Mouse (Mus musculus): ENCODE data around the gene Cdca3. TPM values are rescaled to one million over a fixed set of nuclear protein-coding genes. Genes with fewer than 3 reads are reported as not detected.

The Cdca3 gene
- polyA plus RNA-seq, 1 experiment from 2014 or later: 171 TPM

GRCm38 (mm10) chr6:124856916-124857839, 27.8 kb downstream of the Cdca3 start, which contains the start of gene P3h3:
Gene P3h3, minus strand, starts transcription at chr6:124857752.
- WGBS (ENCODE audit: insufficient replicate concordance): under 1% methylated on average over 86 of the region's 86 CpGs
- Histone ChIP-seq H3K27me3 (ENCODE audit: control insufficient read depth, insufficient read depth, low read depth, low read length) (peaks cover 62% of the 10 kb centered on the region), H3K4me2 (ENCODE audit: low read depth, low read length) (peak within 1 kb of the TSS; percentile 68), H3K9ac (ENCODE audit: low read depth, low read length) (peak within 1 kb of the TSS; percentile 47; the same call in 1 of the 2 replicates), H3K4me3 (ENCODE audit: low read depth, low read length) (peak within 1 kb of the TSS; percentile 59), H3K27ac (ENCODE audit: low read length) (no peak within 1 kb of the TSS), H3K36me3 (ENCODE audit: control insufficient read depth, insufficient read depth) (no peaks in the 10 kb centered on the region), H3K9me3 (replicated peaks; ENCODE audit: control insufficient read depth, low read length) (no peaks in the 10 kb centered on the region), H3K4me1 (ENCODE audit: control insufficient read depth, low read depth, low read length) (peaks cover 2% of the 10 kb centered on the region)
- ATAC-seq (ENCODE audit: low read depth): peak; percentile 45; the same call in 1 of the 2 replicates

GRCm38 (mm10) chr6:124857840-124858530, 28.6 kb downstream of the Cdca3 start:
- no peak for ATAC-seq (ENCODE audit: low read depth)
- Histone ChIP-seq H3K36me3 (ENCODE audit: control insufficient read depth, insufficient read depth) (no peaks in the 10 kb centered on the region), H3K27me3 (ENCODE audit: control insufficient read depth, insufficient read depth, low read depth, low read length) (peaks cover 70% of the 10 kb centered on the region), H3K9me3 (replicated peaks; ENCODE audit: control insufficient read depth, low read length) (no peaks in the 10 kb centered on the region), H3K4me1 (ENCODE audit: control insufficient read depth, low read depth, low read length) (peaks cover 2% of the 10 kb centered on the region), H3K4me2 (ENCODE audit: low read depth, low read length) (peak overlapping the region; percentile 68; the same call in 1 of the 2 replicates), H3K4me3 (ENCODE audit: low read depth, low read length) (peak overlapping the region; percentile 59; the same call in 1 of the 2 replicates), H3K9ac (ENCODE audit: low read depth, low read length) (no peak overlapping the region), H3K27ac (ENCODE audit: low read length) (no peak overlapping the region)
- 28% methylated on average over 26 of the region's 26 CpGs for WGBS (ENCODE audit: insufficient replicate concordance)

- no peak overlapping the region for H3K9ac ChIP-seq (ENCODE audit: low read depth, low read length)
- no peaks in the 10 kb centered on the region for H3K9me3 ChIP-seq (replicated peaks; ENCODE audit: control insufficient read depth, low read length)
- H3K4me2 ChIP-seq (ENCODE audit: low read depth, low read length): no peak overlapping the region
- H3K4me1 ChIP-seq (ENCODE audit: control insufficient read depth, low read depth, low read length): peaks cover 6% of the 10 kb centered on the region
- no peak for ATAC-seq (ENCODE audit: low read depth)
- H3K36me3 ChIP-seq (ENCODE audit: control insufficient read depth, insufficient read depth): no peaks in the 10 kb centered on the region
- 61% methylated on average over 28 of the region's 28 CpGs for WGBS (ENCODE audit: insufficient replicate concordance)
- no peak overlapping the region for H3K4me3 ChIP-seq (ENCODE audit: low read depth, low read length)
- H3K27ac ChIP-seq (ENCODE audit: low read length): no peak overlapping the region
- peaks cover 78% of the 10 kb centered on the region for H3K27me3 ChIP-seq (ENCODE audit: control insufficient read depth, insufficient read depth, low read depth, low read length)
Observed at GRCm38 (mm10) chr6:124858561-124859318, 29.4 kb downstream of the Cdca3 start.

- WGBS (ENCODE audit: insufficient replicate concordance): 3% methylated on average over 12 of the region's 12 CpGs
- ATAC-seq (ENCODE audit: low read depth): no peak
- H3K27me3 ChIP-seq (ENCODE audit: control insufficient read depth, insufficient read depth, low read depth, low read length): peaks cover 84% of the 10 kb centered on the region
- peaks cover 5% of the 10 kb centered on the region; the same call in 1 of the 2 replicates for H3K4me1 ChIP-seq (ENCODE audit: control insufficient read depth, low read depth, low read length)
- H3K4me3 ChIP-seq (ENCODE audit: low read depth, low read length): no peak overlapping the region
- no peak overlapping the region for H3K9ac ChIP-seq (ENCODE audit: low read depth, low read length)
- H3K27ac ChIP-seq (ENCODE audit: low read length): no peak overlapping the region
- no peaks in the 10 kb centered on the region for H3K36me3 ChIP-seq (ENCODE audit: control insufficient read depth, insufficient read depth)
- no peaks in the 10 kb centered on the region for H3K9me3 ChIP-seq (replicated peaks; ENCODE audit: control insufficient read depth, low read length)
- no peak overlapping the region for H3K4me2 ChIP-seq (ENCODE audit: low read depth, low read length)
Observed at GRCm38 (mm10) chr6:124859725-124860124, 30.4 kb downstream of the Cdca3 start.

GRCm38 (mm10) chr6:124860511-124860910, 31.2 kb downstream of the Cdca3 start:
- H3K4me3 ChIP-seq (ENCODE audit: low read depth, low read length): no peak overlapping the region
- no peak overlapping the region for H3K27ac ChIP-seq (ENCODE audit: low read length)
- no peak overlapping the region for H3K4me2 ChIP-seq (ENCODE audit: low read depth, low read length)
- H3K36me3 ChIP-seq (ENCODE audit: control insufficient read depth, insufficient read depth): no peaks in the 10 kb centered on the region
- ATAC-seq (ENCODE audit: low read depth): no peak
- no peak overlapping the region for H3K9ac ChIP-seq (ENCODE audit: low read depth, low read length)
- H3K27me3 ChIP-seq (ENCODE audit: control insufficient read depth, insufficient read depth, low read depth, low read length): peaks cover 88% of the 10 kb centered on the region
- no peaks in the 10 kb centered on the region for H3K9me3 ChIP-seq (replicated peaks; ENCODE audit: control insufficient read depth, low read length)
- H3K4me1 ChIP-seq (ENCODE audit: control insufficient read depth, low read depth, low read length): peaks cover 5% of the 10 kb centered on the region; the same call in 1 of the 2 replicates
- WGBS (ENCODE audit: insufficient replicate concordance): 65% methylated on average over 9 of the region's 9 CpGs

GRCm38 (mm10) chr6:124861266-124861665, 31.9 kb downstream of the Cdca3 start:
- 78% methylated on average over 19 of the region's 19 CpGs for WGBS (ENCODE audit: insufficient replicate concordance)
- H3K27ac ChIP-seq (ENCODE audit: low read length): no peak overlapping the region
- ATAC-seq (ENCODE audit: low read depth): no peak

GRCm38 (mm10) chr6:124861802-124862201, 32.5 kb downstream of the Cdca3 start:
- Histone ChIP-seq H3K27ac (ENCODE audit: low read length) (no peak overlapping the region), H3K36me3 (ENCODE audit: control insufficient read depth, insufficient read depth) (no peaks in the 10 kb centered on the region), H3K9me3 (replicated peaks; ENCODE audit: control insufficient read depth, low read length) (no peaks in the 10 kb centered on the region), H3K27me3 (ENCODE audit: control insufficient read depth, insufficient read depth, low read depth, low read length) (peaks cover 78% of the 10 kb centered on the region), H3K9ac (ENCODE audit: low read depth, low read length) (no peak overlapping the region), H3K4me2 (ENCODE audit: low read depth, low read length) (no peak overlapping the region), H3K4me1 (ENCODE audit: control insufficient read depth, low read depth, low read length) (peaks cover 5% of the 10 kb centered on the region; the same call in 1 of the 2 replicates), H3K4me3 (ENCODE audit: low read depth, low read length) (no peak overlapping the region)
- WGBS (ENCODE audit: insufficient replicate concordance): 43% methylated on average over 3 of the region's 3 CpGs
- ATAC-seq (ENCODE audit: low read depth): no peak

More at GRCm38 (mm10) chr6:124861266-124861665, 31.9 kb downstream of the Cdca3 start:
- Histone ChIP-seq H3K27me3 (ENCODE audit: control insufficient read depth, insufficient read depth, low read depth, low read length) (peaks cover 84% of the 10 kb centered on the region), H3K4me2 (ENCODE audit: low read depth, low read length) (no peak overlapping the region), H3K9ac (ENCODE audit: low read depth, low read length) (no peak overlapping the region), H3K4me3 (ENCODE audit: low read depth, low read length) (no peak overlapping the region), H3K36me3 (ENCODE audit: control insufficient read depth, insufficient read depth) (no peaks in the 10 kb centered on the region), H3K9me3 (replicated peaks; ENCODE audit: control insufficient read depth, low read length) (no peaks in the 10 kb centered on the region), H3K4me1 (ENCODE audit: control insufficient read depth, low read depth, low read length) (peaks cover 5% of the 10 kb centered on the region; the same call in 1 of the 2 replicates)

GRCm38 (mm10) chr6:124862406-124863124, 33.2 kb downstream of the Cdca3 start:
- H3K27me3 ChIP-seq (ENCODE audit: control insufficient read depth, insufficient read depth, low read depth, low read length): peaks cover 71% of the 10 kb centered on the region
- H3K9ac ChIP-seq (ENCODE audit: low read depth, low read length): no peak overlapping the region
- H3K4me3 ChIP-seq (ENCODE audit: low read depth, low read length): no peak overlapping the region
- H3K4me2 ChIP-seq (ENCODE audit: low read depth, low read length): no peak overlapping the region
- H3K27ac ChIP-seq (ENCODE audit: low read length): no peak overlapping the region
- no peaks in the 10 kb centered on the region for H3K9me3 ChIP-seq (replicated peaks; ENCODE audit: control insufficient read depth, low read length)
- WGBS (ENCODE audit: insufficient replicate concordance): 11% methylated on average over 8 of the region's 8 CpGs
- no peak for ATAC-seq (ENCODE audit: low read depth)
- H3K36me3 ChIP-seq (ENCODE audit: control insufficient read depth, insufficient read depth): no peaks in the 10 kb centered on the region
- H3K4me1 ChIP-seq (ENCODE audit: control insufficient read depth, low read depth, low read length): peaks cover 5% of the 10 kb centered on the region; the same call in 1 of the 2 replicates
